Comparison of ENCODE assay signal across 13 mouse cellular contexts in the genomic region with DNA sequence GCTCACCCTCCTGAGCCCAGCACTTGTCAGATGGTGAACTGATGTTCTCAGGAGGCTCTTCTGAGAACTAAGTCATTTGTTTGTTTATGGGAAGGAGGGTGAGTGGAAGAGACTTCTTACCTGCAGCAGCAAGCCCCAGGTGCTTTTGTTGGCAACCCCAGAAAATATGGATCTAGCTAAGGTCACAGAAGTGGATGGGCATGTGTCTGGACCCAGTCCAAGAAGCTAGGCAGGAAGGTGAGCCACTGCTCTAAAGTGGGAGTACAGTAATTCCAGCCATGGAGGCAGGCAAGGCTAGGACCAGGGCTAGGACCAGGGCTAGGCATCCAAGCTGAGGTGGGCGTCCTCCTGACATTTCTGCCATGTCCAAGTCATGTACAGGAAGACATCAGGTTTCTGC.
"Had no signal": no experiment of that assay in that cellular context is flagged by ENCODE, and none has a peak within 500 bp of the region (broad histone marks: within the 10 kb centered on the region; RNA-seq: fewer than 3 reads in every experiment).

No protein-coding gene starts in this region.

- H3K4me2 ChIP-seq: liver, embryonic 13.5 days; midbrain, embryonic 11.5 days had no signal

- H3K36me3 ChIP-seq: liver, embryonic 13.5 days had no signal

- H3K9ac ChIP-seq: liver, embryonic 13.5 days had no signal

- DNase-seq: kidney, postnatal 25 days; liver, embryonic 13.5 days; lung, adult 2 months; lung, postnatal 14 days; lung, postnatal 4 days; midbrain, embryonic 14.5 days; right cerebral cortex, postnatal 4 days; thymus, adult 2 months; thymus, postnatal 14 days; thymus, postnatal 4 days had no signal

- H3K4me3 ChIP-seq: liver, embryonic 13.5 days had no signal

- H3K4me1 ChIP-seq: liver, embryonic 13.5 days had no signal

- H3K27ac ChIP-seq: kidney, postnatal 0 days; liver, embryonic 13.5 days; stomach, postnatal 0 days had no signal

- H3K27me3 ChIP-seq: liver, embryonic 13.5 days had no signal

- H3K9me3 ChIP-seq: liver, embryonic 13.5 days had no signal
